Mouse (Mus musculus) neural tube, embryonic 13.5 days (tissue): ENCODE measurements around the gene Ptprd. TPM values are rescaled to one million over a fixed set of nuclear protein-coding genes. Genes with fewer than 3 reads are reported as not detected.
A peak's percentile ranks its signal among the peaks of the same experiment; 100 is the strongest.

Source experiments
- ATAC-seq: fragments of 200-750 bp; cut with Nextera tagmentation; 2 replicates; pipeline ENCODE4 v1.8.0; 2017; ENCODE audit warnings: low read depth, mild to moderate bottlenecking, moderate TSS enrichment, moderate library complexity
- H3K27ac ChIP-seq: fragments of 300-500 bp; sonication (generic); replicated peaks from 2 replicates; pipeline ENCODE4 v1.5.1; 2015; ENCODE audit warnings: moderate library complexity, mild to moderate bottlenecking, inconsistent platforms
- H3K27me3 ChIP-seq: fragments of 300-500 bp; sonication (generic); 2 replicates; pipeline ENCODE4 v1.6.1; 2015; ENCODE audit warnings: mild to moderate bottlenecking, inconsistent platforms
- H3K36me3 ChIP-seq: fragments of 300-500 bp; sonication (generic); 2 replicates; pipeline ENCODE4 v1.6.1; 2015; ENCODE audit warnings: mild to moderate bottlenecking, inconsistent platforms
- H3K4me1 ChIP-seq: fragments of 300-500 bp; sonication (generic); replicated peaks from 2 replicates; pipeline ENCODE4 v1.6.1; 2015; ENCODE audit warnings: inconsistent platforms
- H3K4me2 ChIP-seq: fragments of 300-500 bp; sonication (generic); 2 replicates; pipeline ENCODE4 v1.6.1; 2015; ENCODE audit warnings: inconsistent platforms, mild to moderate bottlenecking, moderate library complexity
- H3K4me3 ChIP-seq: fragments of 300-500 bp; sonication (generic); 2 replicates; pipeline ENCODE4 v1.5.1; 2015; ENCODE audit warnings: mild to moderate bottlenecking, inconsistent platforms
- H3K9ac ChIP-seq: fragments of 300-500 bp; sonication (generic); 2 replicates; pipeline ENCODE4 v1.6.1; 2015; ENCODE audit warnings: moderate library complexity, mild to moderate bottlenecking, inconsistent platforms
- H3K9me3 ChIP-seq: fragments of 300-500 bp; sonication (generic); 2 replicates; pipeline ENCODE4 v1.6.1; 2016; ENCODE audit warnings: inconsistent platforms
- WGBS: fragments of 180-500 bp; shearing (Covaris S2); methylation state at CpG from one replicate; pipeline ENCODE4 v1.1.7; 2015; 5-methylcytosine and 5-hydroxymethylcytosine counted together
- polyA plus RNA-seq: library from polyadenylated mRNA; unstranded; fragments of >200 nt; fragmentation: Nextera tagmentation; extraction: Ambion mirVana; gene quantifications from 2 replicates; pipeline ENCODE4 v1.2.1, GENCODE M21; 2015

Ptprd gene
- polyA plus RNA-seq, 1 experiment from 2014 or later, result 86.5 TPM

GRCm38 (mm10) chr4:76502575-76503278 is 1709.0 kb downstream of the Ptprd start:
- no peak for ATAC-seq

GRCm38 (mm10) chr4:76485848-76486247 is 1725.9 kb downstream of the Ptprd start:
- H3K27ac ChIP-seq, result no peak overlapping the region
- no peaks in the 10 kb centered on the region for H3K36me3 ChIP-seq
- no peaks in the 10 kb centered on the region for H3K9me3 ChIP-seq
- ATAC-seq, result no peak
- no peak overlapping the region for H3K4me2 ChIP-seq
- no peaks in the 10 kb centered on the region; the same call in 1 of the 2 replicates for H3K4me1 ChIP-seq
- no peaks in the 10 kb centered on the region for H3K27me3 ChIP-seq
- H3K4me3 ChIP-seq, result no peak overlapping the region
- H3K9ac ChIP-seq, result no peak overlapping the region
- 88% methylated on average over 3 of the region's 3 CpGs for WGBS

More at GRCm38 (mm10) chr4:76502575-76503278, 1709.0 kb downstream of the Ptprd start:
- no peak overlapping the region for H3K4me2 ChIP-seq
- no peaks in the 10 kb centered on the region for H3K36me3 ChIP-seq
- H3K4me1 ChIP-seq, result peaks cover 7% of the 10 kb centered on the region; the same call in 1 of the 2 replicates
- no peaks in the 10 kb centered on the region for H3K9me3 ChIP-seq
- no peak overlapping the region for H3K27ac ChIP-seq
- WGBS, result 66% methylated on average over 6 of the region's 6 CpGs
- H3K9ac ChIP-seq, result no peak overlapping the region
- no peaks in the 10 kb centered on the region for H3K27me3 ChIP-seq
- H3K4me3 ChIP-seq, result no peak overlapping the region

GRCm38 (mm10) chr4:76468366-76469100 is 1743.2 kb downstream of the Ptprd start:
- Histone ChIP-seq H3K9ac (no peak overlapping the region), H3K9me3 (no peaks in the 10 kb centered on the region), H3K27me3 (no peaks in the 10 kb centered on the region), H3K36me3 (no peaks in the 10 kb centered on the region), H3K4me2 (no peak overlapping the region), H3K27ac (no peak overlapping the region), H3K4me1 (no peaks in the 10 kb centered on the region), H3K4me3 (no peak overlapping the region)
- ATAC-seq, result no peak
- 82% methylated on average over 3 of the region's 3 CpGs for WGBS

GRCm38 (mm10) chr4:76464682-76465081 is 1747.1 kb downstream of the Ptprd start:
- H3K36me3 ChIP-seq, result no peaks in the 10 kb centered on the region
- no peaks in the 10 kb centered on the region; the same call in 1 of the 2 replicates for H3K4me1 ChIP-seq
- H3K4me3 ChIP-seq, result no peak overlapping the region
- 86% methylated on average over 1 of the region's 1 CpGs for WGBS
- no peaks in the 10 kb centered on the region for H3K9me3 ChIP-seq
- H3K27me3 ChIP-seq, result no peaks in the 10 kb centered on the region
- H3K4me2 ChIP-seq, result no peak overlapping the region
- H3K9ac ChIP-seq, result no peak overlapping the region
- no peak for ATAC-seq
- no peak overlapping the region for H3K27ac ChIP-seq

GRCm38 (mm10) chr4:76461336-76461735 is 1750.4 kb downstream of the Ptprd start:
- H3K27ac ChIP-seq, result no peak overlapping the region
- H3K36me3 ChIP-seq, result no peaks in the 10 kb centered on the region
- H3K4me1 ChIP-seq, result no peaks in the 10 kb centered on the region; the same call in 1 of the 2 replicates
- no peaks in the 10 kb centered on the region for H3K9me3 ChIP-seq
- 62% methylated on average over 5 of the region's 5 CpGs for WGBS
- no peak overlapping the region for H3K9ac ChIP-seq
- H3K4me2 ChIP-seq, result no peak overlapping the region
- H3K4me3 ChIP-seq, result no peak overlapping the region
- ATAC-seq, result no peak
- H3K27me3 ChIP-seq, result no peaks in the 10 kb centered on the region

- H3K27me3 ChIP-seq, result no peaks in the 10 kb centered on the region
- no peak for ATAC-seq
- WGBS, result 67% methylated on average over 1 of the region's 1 CpGs
Measured at GRCm38 (mm10) chr4:76460556-76460955, 1751.2 kb downstream of the Ptprd start.

GRCm38 (mm10) chr4:76459621-76460020 is 1752.1 kb downstream of the Ptprd start:
- H3K4me1 ChIP-seq, result no peaks in the 10 kb centered on the region; the same call in 1 of the 2 replicates
- no peaks in the 10 kb centered on the region for H3K27me3 ChIP-seq
- no peak overlapping the region for H3K9ac ChIP-seq
- no peaks in the 10 kb centered on the region for H3K36me3 ChIP-seq
- H3K4me2 ChIP-seq, result no peak overlapping the region
- H3K27ac ChIP-seq, result no peak overlapping the region
- no peak overlapping the region for H3K4me3 ChIP-seq
- H3K9me3 ChIP-seq, result no peaks in the 10 kb centered on the region
- ATAC-seq, result no peak

More at GRCm38 (mm10) chr4:76460556-76460955, 1751.2 kb downstream of the Ptprd start:
- no peak overlapping the region for H3K27ac ChIP-seq
- H3K4me3 ChIP-seq, result no peak overlapping the region
- H3K9ac ChIP-seq, result no peak overlapping the region
- no peaks in the 10 kb centered on the region; the same call in 1 of the 2 replicates for H3K4me1 ChIP-seq
- no peaks in the 10 kb centered on the region for H3K36me3 ChIP-seq
- H3K4me2 ChIP-seq, result no peak overlapping the region
- H3K9me3 ChIP-seq, result no peaks in the 10 kb centered on the region

GRCm38 (mm10) chr4:76452286-76452685 is 1759.5 kb downstream of the Ptprd start:
- Histone ChIP-seq H3K27ac (peak overlapping the region; percentile 54), H3K4me2 (peak overlapping the region; percentile 78), H3K9me3 (no peaks in the 10 kb centered on the region), H3K27me3 (no peaks in the 10 kb centered on the region), H3K36me3 (no peaks in the 10 kb centered on the region), H3K4me3 (peak overlapping the region; percentile 81), H3K9ac (peak overlapping the region; percentile 55), H3K4me1 (peaks cover 21% of the 10 kb centered on the region; the same call in 1 of the 2 replicates)
- no peak for ATAC-seq
- WGBS, result 82% methylated on average over 4 of the region's 4 CpGs

- 0 out of 2 replicates have a peak, but pooled peaks have one; percentile 1 for ATAC-seq
- H3K27ac ChIP-seq, result peak overlapping the region; percentile 99
- no peaks in the 10 kb centered on the region for H3K27me3 ChIP-seq
- peak overlapping the region; percentile 78 for H3K4me2 ChIP-seq
- H3K4me1 ChIP-seq, result peaks cover 21% of the 10 kb centered on the region; the same call in 1 of the 2 replicates
- peak overlapping the region; percentile 81 for H3K4me3 ChIP-seq
- no peaks in the 10 kb centered on the region for H3K9me3 ChIP-seq
- peak overlapping the region; percentile 95 for H3K9ac ChIP-seq
- WGBS, result 41% methylated on average over 8 of the region's 8 CpGs
- no peaks in the 10 kb centered on the region for H3K36me3 ChIP-seq
Measured at GRCm38 (mm10) chr4:76451019-76451552, 1760.7 kb downstream of the Ptprd start.

GRCm38 (mm10) chr4:76450351-76451018 is 1761.3 kb downstream of the Ptprd start:
- H3K4me2 ChIP-seq, result peak overlapping the region; percentile 78
- peak; percentile 87 for ATAC-seq
- peak overlapping the region; percentile 95 for H3K9ac ChIP-seq
- H3K27me3 ChIP-seq, result no peaks in the 10 kb centered on the region
- H3K9me3 ChIP-seq, result no peaks in the 10 kb centered on the region
- H3K4me3 ChIP-seq, result peak overlapping the region; percentile 81
- H3K36me3 ChIP-seq, result no peaks in the 10 kb centered on the region
- peak overlapping the region; percentile 99 for H3K27ac ChIP-seq
- peaks cover 22% of the 10 kb centered on the region; the same call in 1 of the 2 replicates for H3K4me1 ChIP-seq
- under 1% methylated on average over 32 of the region's 34 CpGs for WGBS

GRCm38 (mm10) chr4:76449466-76450350 is 1762.1 kb downstream of the Ptprd start:
- no peaks in the 10 kb centered on the region for H3K36me3 ChIP-seq
- no peaks in the 10 kb centered on the region for H3K27me3 ChIP-seq
- no peaks in the 10 kb centered on the region for H3K9me3 ChIP-seq
- H3K4me3 ChIP-seq, result peak overlapping the region; percentile 81
- peaks cover 30% of the 10 kb centered on the region for H3K4me1 ChIP-seq
- H3K9ac ChIP-seq, result peak overlapping the region; percentile 95
- peak overlapping the region; percentile 78 for H3K4me2 ChIP-seq
- under 1% methylated on average over 74 of the region's 99 CpGs for WGBS
- ATAC-seq, result peak; percentile 88
- peak overlapping the region; percentile 99 for H3K27ac ChIP-seq
